Mouse (Mus musculus) granulocyte monocyte progenitor cell, adult 5-6 weeks (primary cell): ENCODE measurements around the gene Aph1a. TPM values are rescaled to one million over a fixed set of nuclear protein-coding genes. Genes with fewer than 3 reads are reported as not detected.
A peak's percentile ranks its signal among the peaks of the same experiment; 100 is the strongest.
"Not testable (repeated sequence)": the region's sequence is repeated elsewhere in the genome, so short reads cannot be mapped to it uniquely, and the experiment has no call there.

Source experiments
- ATAC-seq: replicated peaks from 2 replicates; pipeline ENCODE4 v1.8.0; 2016; ENCODE audit warnings: mild to moderate bottlenecking, moderate TSS enrichment, inconsistent platforms; ENCODE audit not compliant: poor library complexity, severe bottlenecking
- total RNA-seq, 2 experiments: library from RNA; stranded (forward) in 1 of 2; stranded (reverse) in 1 of 2; fragments of 200-712, 200-1000 nt in 1 of 2; fragments of >200 nt in 1 of 2; fragmentation: Nextera tagmentation in 1 of 2; gene quantifications; 2 replicates each; pipeline ENCODE4 v1.2.3; 2014 to 2017

Gene Aph1a
- total RNA-seq, 2 experiments from 2014 or later = 42.8 to 69.0 TPM

- 0 out of 2 replicates have a peak, but pooled peaks have one; percentile 50 for ATAC-seq
These were observed 13.1 kb downstream of the Aph1a start for GRCm38 (mm10) chr3:95906860-95907259.

- ATAC-seq = no peak
These were observed 13.8 kb downstream of the Aph1a start for GRCm38 (mm10) chr3:95907613-95908012.

- ATAC-seq = no peak
These were observed 20.9 kb downstream of the Aph1a start for GRCm38 (mm10) chr3:95914706-95915105.

DNA sequence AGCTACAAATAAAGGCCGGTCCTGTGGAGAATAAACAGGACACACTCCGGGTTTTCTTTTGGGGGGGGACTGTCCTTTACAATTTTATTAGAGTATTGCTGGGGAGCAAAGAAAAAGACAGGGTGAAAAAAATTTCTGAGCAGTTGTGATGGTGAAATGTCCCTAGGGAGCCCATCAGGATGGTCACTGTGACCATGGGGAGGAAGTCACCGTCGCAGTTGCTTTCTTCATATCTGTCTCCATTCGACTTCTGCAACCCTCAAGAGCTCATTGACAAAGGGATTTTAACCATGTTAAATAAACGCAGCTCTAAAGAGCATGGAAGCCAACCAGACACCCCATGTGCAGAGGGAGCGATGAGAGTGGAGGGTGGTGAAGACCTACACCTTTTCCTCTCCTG lies 23.0 kb downstream of the Aph1a start:
- ATAC-seq = peak; percentile 74

DNA sequence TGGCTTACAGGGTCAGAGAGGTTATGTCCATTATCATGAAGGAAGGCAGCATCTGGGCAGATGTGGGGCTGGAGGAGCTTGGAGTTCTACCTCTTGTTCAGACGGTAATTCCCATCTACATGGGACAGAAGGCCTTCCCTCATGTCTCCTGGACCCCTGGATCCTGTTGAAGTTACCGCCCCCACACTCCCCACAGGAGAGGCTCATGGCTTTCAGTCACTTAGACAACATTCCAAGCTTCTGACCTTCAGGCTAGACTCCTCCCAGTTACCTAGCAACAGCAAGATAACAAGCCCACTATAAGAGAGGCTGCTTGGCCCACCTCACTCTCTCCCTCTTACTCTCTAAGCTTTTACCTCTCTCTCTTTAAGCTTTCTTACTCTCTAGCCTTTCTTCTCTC lies 26.8 kb downstream of the Aph1a start:
- not testable (repeated sequence) for ATAC-seq

DNA sequence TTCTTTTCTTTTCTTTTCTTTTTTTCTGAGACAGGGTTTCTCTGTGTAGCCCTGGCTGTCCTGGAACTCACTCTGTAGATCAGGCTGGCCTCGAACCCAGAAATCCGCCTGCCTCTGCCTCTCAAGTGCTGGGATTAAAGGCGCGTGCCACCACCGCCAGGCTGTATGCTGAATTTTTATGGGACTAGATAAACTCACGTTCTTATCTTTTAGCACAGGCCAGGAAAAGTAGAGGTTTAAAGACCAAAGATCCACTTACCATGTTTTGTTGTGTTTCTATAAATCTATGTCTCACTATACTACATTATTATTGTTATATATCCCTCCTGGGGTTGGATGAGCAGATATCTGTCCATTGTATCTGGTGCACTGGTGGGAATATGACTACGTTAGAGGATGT lies 29.7 kb downstream of the Aph1a start:
- not testable (repeated sequence) for ATAC-seq

DNA sequence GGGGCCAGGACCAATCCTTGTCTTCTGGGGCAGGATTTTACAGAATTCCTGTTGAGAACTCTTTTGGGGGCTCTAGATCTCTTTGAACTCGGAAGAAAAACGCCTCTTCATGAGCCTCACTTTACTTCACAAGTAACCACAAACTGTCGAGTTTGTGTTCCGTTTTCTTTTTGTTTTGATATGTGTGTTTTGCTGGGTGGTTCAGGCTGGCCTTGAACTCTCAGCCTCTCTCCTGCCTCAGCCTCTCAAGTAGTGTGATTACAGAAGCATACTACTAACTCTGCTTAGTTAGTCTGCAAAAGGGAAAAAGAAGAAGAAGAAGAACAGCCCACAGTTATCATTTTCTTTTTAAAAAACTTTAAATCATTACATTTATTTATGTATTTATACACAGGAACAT lies 30.4 kb downstream of the Aph1a start:
- ATAC-seq = no peak

DNA sequence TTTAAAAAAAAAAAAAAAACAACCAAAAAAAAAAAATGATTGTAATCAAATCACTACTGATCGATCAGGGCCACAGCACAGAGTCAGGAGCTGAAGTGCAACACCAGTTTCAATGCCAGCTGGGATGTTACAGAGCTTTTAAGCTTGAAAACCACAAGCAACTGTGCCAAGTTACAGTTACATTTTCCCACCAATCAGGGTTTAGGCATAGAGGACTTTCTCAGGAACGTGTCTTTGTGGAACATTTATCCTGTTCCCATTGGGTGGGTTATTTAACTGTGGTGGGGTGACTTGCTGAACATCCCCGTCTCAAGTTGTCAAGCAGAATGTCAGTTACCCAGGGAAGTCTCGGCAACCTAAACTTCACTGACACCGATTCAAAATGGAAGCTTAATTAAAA lies 31.3 kb downstream of the Aph1a start:
- 0 out of 2 replicates have a peak, but pooled peaks have one; percentile 2 for ATAC-seq

GRCm38 (mm10) chr3:95928261-95928657 lies 34.5 kb downstream of the Aph1a start:
- ATAC-seq = no peak

DNA sequence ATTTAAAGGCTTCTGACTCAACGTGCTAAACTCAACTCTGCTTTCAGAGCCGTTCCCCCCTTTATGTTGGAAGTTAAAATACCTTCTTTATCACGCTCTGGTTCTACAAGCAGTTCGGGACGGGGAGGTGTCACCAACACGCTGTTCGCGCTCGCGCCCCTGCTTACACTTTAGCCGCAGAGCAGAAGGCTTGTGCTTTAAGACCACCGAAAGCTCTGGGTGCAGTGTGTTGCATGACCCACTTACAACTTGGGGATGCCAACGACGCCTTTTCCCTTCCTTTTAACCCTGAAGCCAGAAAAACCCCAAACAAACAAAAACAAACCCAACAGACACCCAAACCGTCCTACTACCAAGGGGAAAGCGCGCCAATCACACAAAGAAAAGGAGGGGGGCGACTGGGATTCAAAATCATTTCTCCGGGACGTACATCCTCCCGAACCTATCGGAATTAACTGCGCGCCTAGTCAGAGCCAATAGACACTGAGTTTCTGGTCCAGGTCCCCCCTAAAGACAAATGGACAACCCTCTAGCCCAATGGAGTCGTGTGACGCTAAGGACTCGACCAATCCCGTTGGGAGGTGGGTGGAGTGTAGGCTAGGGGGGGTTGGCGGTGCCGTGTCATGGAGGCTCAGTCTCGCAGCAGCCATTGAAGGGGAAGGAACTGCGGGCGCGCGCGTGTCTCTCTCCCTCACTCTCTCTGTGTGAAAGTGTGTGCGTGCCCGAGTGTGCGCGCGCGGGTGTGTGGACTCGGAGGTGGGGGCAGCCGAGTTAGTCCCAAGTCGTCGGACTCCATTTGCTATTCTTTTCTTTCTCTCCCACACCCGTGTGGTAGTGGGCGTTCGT lies 35.1 kb downstream of the Aph1a start, which contains the start of gene Anp32e:
TSS of gene Anp32e (plus strand) at position 589 of the 846 bp plus-strand sequence.
- peak; percentile 95 for ATAC-seq

GRCm38 (mm10) chr3:95929581-95930470 lies 36.1 kb downstream of the Aph1a start:
- ATAC-seq = peak; percentile 25

- no peak for ATAC-seq
These were observed 36.7 kb downstream of the Aph1a start for GRCm38 (mm10) chr3:95930471-95930789.

DNA sequence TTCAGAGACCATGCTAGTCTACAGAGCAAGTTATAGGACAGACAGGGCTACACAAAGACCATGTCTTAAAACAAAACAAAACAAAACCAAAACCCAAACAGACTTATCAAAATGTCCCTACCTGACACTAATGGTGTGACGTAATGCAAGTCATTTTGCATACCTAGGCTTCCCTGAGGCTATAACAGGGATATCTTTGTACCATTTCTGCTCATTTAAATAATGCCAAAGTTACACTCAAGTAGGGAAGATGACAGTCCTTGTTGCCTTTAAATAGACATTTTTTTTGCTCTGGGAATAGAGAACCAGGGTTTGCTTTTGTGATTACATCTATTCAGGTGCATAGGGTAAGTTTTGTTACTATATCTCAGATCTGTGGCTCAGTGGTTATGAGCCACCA lies 37.7 kb downstream of the Aph1a start:
- no peak for ATAC-seq

GRCm38 (mm10) chr3:95932157-95932556 lies 38.4 kb downstream of the Aph1a start:
- ATAC-seq = no peak

GRCm38 (mm10) chr3:95932566-95932965 lies 38.8 kb downstream of the Aph1a start:
- ATAC-seq = no peak

- ATAC-seq = no peak
These were observed 39.5 kb downstream of the Aph1a start for GRCm38 (mm10) chr3:95933111-95933750.

GRCm38 (mm10) chr3:95934448-95934847 lies 40.7 kb downstream of the Aph1a start:
- ATAC-seq = no peak

DNA sequence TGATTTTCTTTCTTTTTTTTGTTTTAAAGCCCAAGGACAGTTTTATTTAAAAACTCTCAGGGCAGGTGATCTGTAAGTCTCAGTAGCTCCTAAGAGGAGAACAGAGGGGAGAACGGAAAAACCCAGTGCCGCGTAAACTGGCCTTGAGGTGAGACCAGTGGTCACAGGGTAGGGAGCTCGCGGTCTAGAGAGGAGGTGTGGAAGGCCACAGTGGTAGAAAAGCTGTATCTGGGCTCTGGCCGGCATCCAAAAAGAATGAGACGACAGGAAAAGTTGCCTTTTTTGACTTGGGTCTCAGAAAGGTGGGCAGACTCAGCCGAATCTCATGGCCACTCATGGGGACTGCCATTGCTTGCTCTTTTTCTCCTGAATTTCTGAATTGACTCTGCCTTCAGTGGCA lies 44.4 kb downstream of the Aph1a start:
- no peak for ATAC-seq

- peak; percentile 74 for ATAC-seq
These were observed 45.1 kb downstream of the Aph1a start for GRCm38 (mm10) chr3:95938835-95939234.

GRCm38 (mm10) chr3:95942749-95943148 lies 49.0 kb downstream of the Aph1a start:
- peak; percentile 80 for ATAC-seq

DNA sequence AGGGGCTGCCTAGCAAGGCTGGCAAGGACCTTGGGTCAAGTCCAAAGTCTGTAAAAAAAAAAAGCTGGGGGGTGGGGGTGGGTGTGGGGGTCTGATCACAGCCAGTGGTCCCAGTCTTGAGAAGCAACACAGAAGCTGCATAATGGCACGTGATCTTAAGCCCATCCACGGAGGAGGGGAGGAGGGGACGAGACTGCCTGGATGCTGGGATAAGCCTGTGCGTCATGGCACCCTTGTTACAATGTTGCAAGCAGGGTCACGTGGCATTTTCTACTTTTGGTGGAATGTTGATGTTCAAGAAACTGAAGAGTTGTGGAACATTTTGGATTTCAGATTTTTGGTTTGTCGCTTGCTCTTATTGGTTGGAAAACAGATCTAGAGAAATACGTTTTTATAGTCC lies 49.5 kb downstream of the Aph1a start:
- no peak for ATAC-seq
